Mouse (Mus musculus) urinary bladder, postnatal 0 days (tissue): ENCODE data around the gene Bpifb9a. TPM values are rescaled to one million over a fixed set of nuclear protein-coding genes. Genes with fewer than 3 reads are reported as not detected.

ENCODE experiments used
- polyA plus RNA-seq: library from polyadenylated mRNA; unstranded; fragments of >200 nt; fragmentation: Nextera tagmentation; extraction: Ambion mirVana; gene quantifications from 2 replicates; pipeline ENCODE4 v1.2.1, GENCODE M21; 2015

Bpifb9a gene
- polyA plus RNA-seq, result not detected in 2 replicates

GRCm38 (mm10) chr2:154257554-154257953, at the start of gene Bpifb9a:
TSS of gene Bpifb9a (plus strand) at chr2:154257854.

GRCm38 (mm10) chr2:154223265-154223916, 34.3 kb upstream of the Bpifb9a start, which contains the start of gene Bpifb5:
TSS of gene Bpifb5 (plus strand) at chr2:154223742.

GRCm38 (mm10) chr2:154306927-154307326, 49.3 kb downstream of the Bpifb9a start, which contains the start of gene Bpifb9b:
TSS of gene Bpifb9b (plus strand) at chr2:154307227.

Other genes with a start within 250 kb of the Bpifb9a start
- gene Bpifa2, start 249.6 kb upstream of the Bpifb9a start, polyA plus RNA-seq, result not detected in 2 replicates
- not detected in 2 replicates for gene Bpifa3, start 127.5 kb upstream of the Bpifb9a start, polyA plus RNA-seq
- gene Bpifa1, start 115.0 kb upstream of the Bpifb9a start, polyA plus RNA-seq, result not detected in 2 replicates
- not detected in 2 replicates for gene Bpifa5, start 95.2 kb upstream of the Bpifb9a start, polyA plus RNA-seq
- gene Bpifb1, start 67.0 kb upstream of the Bpifb9a start, polyA plus RNA-seq, result 0.91 and 1.4 TPM in 2 replicates
- 0.14 TPM in 1 of 2 replicates, not detected in the other for gene Bpifb5, start 34.1 kb upstream of the Bpifb9a start, polyA plus RNA-seq
- gene Bpifb9b, start 49.4 kb downstream of the Bpifb9a start, polyA plus RNA-seq, result not detected in 2 replicates
- 8.0 and 11.6 TPM in 2 replicates for gene Cdk5rap1, start 115.2 kb downstream of the Bpifb9a start, polyA plus RNA-seq
- gene Snta1, start 150.2 kb downstream of the Bpifb9a start, polyA plus RNA-seq, result 11.9 and 12.6 TPM in 2 replicates
- 13.3 and 13.4 TPM in 2 replicates for gene Cbfa2t2, start 178.6 kb downstream of the Bpifb9a start, polyA plus RNA-seq